Mouse (Mus musculus) brain, embryonic 14.5 days (tissue): ENCODE data around the gene Pycr2. TPM values are rescaled to one million over a fixed set of nuclear protein-coding genes. Genes with fewer than 3 reads are reported as not detected.
"Not testable (repeated sequence)": the region's sequence is repeated elsewhere in the genome, so short reads cannot be mapped to it uniquely, and the experiment has no call there.

Experiments used
- DNase-seq: peaks from one replicate; pipeline ENCODE4 v3.0.0-alpha.2; 2011; ENCODE audit warnings: low read depth
- CTCF ChIP-seq: fragments of 200-500 bp; IDR thresholded peaks from 2 replicates; pipeline ENCODE4 v1.5.1; 2012; ENCODE audit warnings: inconsistent platforms, mild to moderate bottlenecking, moderate library complexity, borderline replicate concordance; ENCODE audit not compliant: insufficient read depth, insufficient read length; ENCODE audit errors: extremely low read depth
- POLR2A ChIP-seq: fragments of 200-500 bp; IDR thresholded peaks from 2 replicates; pipeline ENCODE4 v1.6.1; 2012; ENCODE audit warnings: mild to moderate bottlenecking, inconsistent platforms, borderline replicate concordance; ENCODE audit not compliant: poor library complexity, insufficient read depth, insufficient read length, severe bottlenecking; ENCODE audit errors: extremely low read depth
- polyA plus RNA-seq: library from polyadenylated mRNA; depleted of rRNA; stranded (reverse); fragments of >200 nt; gene quantifications from 2 replicates; pipeline ENCODE4 v1.2.3, GENCODE M21; 2012

The Pycr2 gene
- polyA plus RNA-seq, 1 experiment = 45.7 TPM

- no peak for DNase-seq
- TF ChIP-seq POLR2A (no peak), CTCF (no peak)
These were observed 30.6 kb downstream of the Pycr2 start, which contains the start of gene Lefty1 for GRCm38 (mm10) chr1:180934467-180935419. Gene Lefty1, plus strand, starts transcription at chr1:180935022.

GRCm38 (mm10) chr1:180936610-180937398 is 32.7 kb downstream of the Pycr2 start:
- DNase-seq = peak; percentile 51

GRCm38 (mm10) chr1:180937631-180938030 is 33.5 kb downstream of the Pycr2 start:
- not testable (repeated sequence) for DNase-seq

- not testable (repeated sequence) for DNase-seq
These were observed 34.7 kb downstream of the Pycr2 start for GRCm38 (mm10) chr1:180938781-180939180.

- TF ChIP-seq CTCF (no peak), POLR2A (no peak)
- no peak for DNase-seq
These were observed 36.8 kb downstream of the Pycr2 start for GRCm38 (mm10) chr1:180940776-180941460.

- TF ChIP-seq CTCF (no peak), POLR2A (no peak)
These were observed 37.6 kb downstream of the Pycr2 start for GRCm38 (mm10) chr1:180941726-180942125.

GRCm38 (mm10) chr1:180942166-180943031 is 38.3 kb downstream of the Pycr2 start, which contains the start of gene Tmem63a:
Gene Tmem63a, plus strand, starts transcription at chr1:180942344.
- DNase-seq = peak; percentile 53
- TF ChIP-seq POLR2A = no peak
- no peak for TF ChIP-seq CTCF

More at GRCm38 (mm10) chr1:180941726-180942125, 37.6 kb downstream of the Pycr2 start:
- no peak for DNase-seq

- DNase-seq = no peak
- TF ChIP-seq POLR2A (no peak), CTCF (no peak)
These were observed 39.0 kb downstream of the Pycr2 start for GRCm38 (mm10) chr1:180943032-180943644.

- DNase-seq = no peak
These were observed 39.8 kb downstream of the Pycr2 start for GRCm38 (mm10) chr1:180943896-180944295.

GRCm38 (mm10) chr1:180944553-180944952 is 40.5 kb downstream of the Pycr2 start:
- DNase-seq = no peak
- TF ChIP-seq CTCF (no peak), POLR2A (no peak)

More at GRCm38 (mm10) chr1:180943896-180944295, 39.8 kb downstream of the Pycr2 start:
- TF ChIP-seq POLR2A (no peak), CTCF (no peak)
